Mouse (Mus musculus) stomach, embryonic 16.5 days (tissue): ENCODE results near the gene Rnd3. TPM values are rescaled to one million over a fixed set of nuclear protein-coding genes. Genes with fewer than 3 reads are reported as not detected.

ENCODE experiments used
- ATAC-seq: fragments of 200-750 bp; cut with Nextera tagmentation; 2 replicates; pipeline ENCODE4 v1.8.0; 2017; ENCODE audit warnings: moderate number of reproducible peaks, moderate TSS enrichment; ENCODE audit not compliant: insufficient read depth, low FRiP score
- H3K27ac ChIP-seq: fragments of 300-500 bp; sonication (generic); 2 replicates; pipeline ENCODE4 v1.5.1; 2014; ENCODE audit warnings: low read length
- H3K27me3 ChIP-seq: fragments of 300-500 bp; sonication (generic); 2 replicates; pipeline ENCODE4 v1.6.1; 2014; ENCODE audit warnings: low read length, control low read depth, mixed read lengths; ENCODE audit not compliant: control insufficient read depth, insufficient read depth
- H3K36me3 ChIP-seq: fragments of 300-500 bp; sonication (generic); 2 replicates; pipeline ENCODE4 v1.6.1; 2014; ENCODE audit warnings: low read length; ENCODE audit not compliant: control insufficient read depth, insufficient read depth
- H3K4me1 ChIP-seq: fragments of 300-500 bp; sonication (generic); 2 replicates; pipeline ENCODE4 v1.6.1; 2014; ENCODE audit warnings: low read length, control low read depth, mixed read lengths; ENCODE audit not compliant: control insufficient read depth, insufficient read depth
- H3K4me2 ChIP-seq: fragments of 300-500 bp; sonication (generic); 2 replicates; pipeline ENCODE4 v1.6.1; 2014; ENCODE audit warnings: low read depth, low read length, mixed read lengths
- H3K4me3 ChIP-seq: fragments of 300-500 bp; sonication (generic); replicated peaks from 2 replicates; pipeline ENCODE4 v1.5.1; 2014; ENCODE audit warnings: mild to moderate bottlenecking, low read length
- H3K9ac ChIP-seq: fragments of 300-500 bp; sonication (generic); 2 replicates; pipeline ENCODE4 v1.6.1; 2014; ENCODE audit warnings: low read length
- H3K9me3 ChIP-seq: fragments of 300-500 bp; sonication (generic); replicated peaks from 2 replicates; pipeline ENCODE4 v1.6.1; 2016; ENCODE audit warnings: low read length, control low read depth; ENCODE audit not compliant: control insufficient read depth
- WGBS: fragments of 180-500 bp; shearing (Covaris S2); extraction: QIAGEN DNeasy Blood & Tissue Kit; methylation state at CpG from one replicate; pipeline ENCODE4 v1.1.7; 2014; 5-methylcytosine and 5-hydroxymethylcytosine counted together
- polyA plus RNA-seq: library from polyadenylated mRNA; unstranded; fragments of >200 nt; fragmentation: Nextera tagmentation; extraction: Ambion mirVana; gene quantifications from 2 replicates; pipeline ENCODE4 v1.2.1, GENCODE M21; 2015

The Rnd3 gene
- polyA plus RNA-seq, 1 experiment from 2014 or later, result 68.8 TPM

DNA sequence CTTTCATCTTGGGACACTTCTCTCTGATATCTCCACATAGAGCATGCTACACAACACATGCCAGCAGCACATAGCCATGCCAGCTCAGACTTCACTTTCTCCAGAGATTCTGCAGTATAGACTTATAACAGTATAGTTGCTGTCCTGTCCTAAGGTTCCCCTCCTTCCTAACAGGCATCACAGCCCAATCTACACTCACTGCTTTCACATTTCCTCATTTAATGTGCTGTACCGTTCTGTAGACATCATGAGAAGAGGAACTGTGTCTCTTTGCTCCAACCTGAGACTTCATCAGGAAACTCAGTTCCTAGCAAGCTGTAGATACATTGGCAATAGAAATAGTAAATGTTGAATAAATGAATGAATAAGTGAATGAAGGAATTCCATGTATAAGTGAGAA, 49.7 kb downstream of the Rnd3 start:
- 73% methylated on average over 1 of the region's 1 CpGs for WGBS
- Histone ChIP-seq H3K4me2 (no peak overlapping the region), H3K9ac (no peak overlapping the region)

DNA sequence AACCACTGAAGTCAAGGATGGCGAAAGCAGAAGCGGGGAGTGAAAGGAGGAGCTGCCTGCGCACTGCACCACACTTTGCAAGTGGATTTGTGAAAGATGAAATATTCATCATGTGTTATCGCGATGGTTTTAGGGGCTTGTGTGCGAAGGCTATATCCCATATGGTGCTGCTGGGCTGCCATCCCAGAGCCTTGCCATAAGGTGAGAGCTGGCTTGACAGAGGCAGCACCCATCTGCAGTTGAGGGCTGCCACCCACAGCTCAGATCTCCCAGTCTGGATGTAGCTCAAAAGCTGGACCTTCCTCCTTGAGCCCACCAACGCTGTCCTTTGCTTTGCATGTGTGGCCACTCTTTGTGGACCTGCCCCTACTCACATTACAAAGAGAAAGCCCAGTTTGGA, 58.2 kb downstream of the Rnd3 start:
- H3K4me3 ChIP-seq, result no peak overlapping the region
- no peaks in the 10 kb centered on the region for H3K9me3 ChIP-seq
- no peaks in the 10 kb centered on the region for H3K27me3 ChIP-seq
- WGBS, result 82% methylated on average over 7 of the region's 7 CpGs
- no peaks in the 10 kb centered on the region for H3K36me3 ChIP-seq
- ATAC-seq, result no peak
- H3K4me2 ChIP-seq, result no peak overlapping the region
- H3K9ac ChIP-seq, result no peak overlapping the region
- H3K27ac ChIP-seq, result no peak overlapping the region
- H3K4me1 ChIP-seq, result no peaks in the 10 kb centered on the region

More for the DNA sequence above, 49.7 kb downstream of the Rnd3 start:
- Histone ChIP-seq H3K27ac (no peak overlapping the region), H3K4me3 (no peak overlapping the region), H3K36me3 (no peaks in the 10 kb centered on the region), H3K9me3 (no peaks in the 10 kb centered on the region), H3K4me1 (no peaks in the 10 kb centered on the region), H3K27me3 (no peaks in the 10 kb centered on the region)
- ATAC-seq, result no peak

- Histone ChIP-seq H3K9ac (no peak overlapping the region), H3K4me2 (no peak overlapping the region), H3K27me3 (no peaks in the 10 kb centered on the region), H3K9me3 (no peaks in the 10 kb centered on the region), H3K4me1 (no peaks in the 10 kb centered on the region), H3K36me3 (no peaks in the 10 kb centered on the region), H3K4me3 (no peak overlapping the region), H3K27ac (no peak overlapping the region)
- no peak for ATAC-seq
- WGBS, result 36% methylated on average over 8 of the region's 8 CpGs
These were observed 58.9 kb downstream of the Rnd3 start for GRCm38 (mm10) chr2:51090049-51090448.

GRCm38 (mm10) chr2:51088843-51089573, 59.9 kb downstream of the Rnd3 start:
- ATAC-seq, result no peak
- no peak overlapping the region for H3K4me3 ChIP-seq
- no peaks in the 10 kb centered on the region for H3K27me3 ChIP-seq
- WGBS, result 82% methylated on average over 11 of the region's 11 CpGs
- no peaks in the 10 kb centered on the region for H3K4me1 ChIP-seq
- no peaks in the 10 kb centered on the region for H3K9me3 ChIP-seq
- no peaks in the 10 kb centered on the region for H3K36me3 ChIP-seq
- H3K9ac ChIP-seq, result no peak overlapping the region
- H3K27ac ChIP-seq, result no peak overlapping the region
- H3K4me2 ChIP-seq, result no peak overlapping the region

GRCm38 (mm10) chr2:51088123-51088453, 60.8 kb downstream of the Rnd3 start:
- no peak overlapping the region for H3K27ac ChIP-seq
- H3K4me1 ChIP-seq, result no peaks in the 10 kb centered on the region
- no peak overlapping the region for H3K4me2 ChIP-seq
- WGBS, result 87% methylated on average over 3 of the region's 3 CpGs
- H3K36me3 ChIP-seq, result no peaks in the 10 kb centered on the region
- H3K4me3 ChIP-seq, result no peak overlapping the region
- H3K9me3 ChIP-seq, result no peaks in the 10 kb centered on the region
- H3K27me3 ChIP-seq, result no peaks in the 10 kb centered on the region
- no peak for ATAC-seq
- H3K9ac ChIP-seq, result no peak overlapping the region

DNA sequence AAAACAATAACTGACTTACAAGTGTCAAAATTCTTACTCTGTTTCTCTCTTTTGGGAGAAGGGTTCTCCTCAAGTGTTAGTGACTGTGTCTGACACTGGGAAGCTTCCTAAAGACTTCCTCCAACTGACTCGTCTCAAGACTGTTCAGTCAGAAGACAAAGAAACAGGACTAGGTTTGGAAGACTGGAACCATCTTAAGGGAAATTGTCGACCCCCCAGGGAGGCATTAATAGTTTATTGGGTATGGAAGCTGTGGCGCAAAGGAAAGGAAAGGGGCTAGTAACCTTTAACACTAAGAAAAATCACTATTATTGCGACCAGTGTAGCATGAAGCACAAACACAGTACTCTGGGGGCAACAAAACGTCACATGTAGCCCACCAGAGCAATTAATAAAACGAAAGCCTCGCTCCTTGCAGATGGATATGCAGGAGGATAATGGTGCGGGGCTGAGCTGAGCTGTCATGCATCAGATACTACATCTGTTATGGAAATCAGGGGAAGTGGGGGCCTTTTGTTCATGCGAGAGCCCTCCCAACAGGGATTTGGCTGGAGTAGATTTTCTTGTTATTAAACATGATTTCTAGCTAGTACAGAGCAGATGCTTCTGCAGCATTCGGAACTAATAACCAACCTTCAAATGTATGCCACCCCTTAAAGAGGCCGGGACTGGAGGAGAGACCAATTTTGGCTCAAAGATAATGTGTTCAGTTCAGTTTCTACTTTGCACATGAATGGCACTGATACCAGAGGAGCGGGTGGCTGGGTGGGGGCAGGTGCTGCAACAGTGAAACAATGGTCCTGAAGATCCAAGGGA, 61.4 kb downstream of the Rnd3 start:
- H3K27ac ChIP-seq, result no peak overlapping the region
- no peaks in the 10 kb centered on the region for H3K9me3 ChIP-seq
- H3K4me1 ChIP-seq, result no peaks in the 10 kb centered on the region
- H3K9ac ChIP-seq, result no peak overlapping the region
- H3K4me2 ChIP-seq, result no peak overlapping the region
- no peak for ATAC-seq
- no peak overlapping the region for H3K4me3 ChIP-seq
- 65% methylated on average over 12 of the region's 12 CpGs for WGBS
- H3K36me3 ChIP-seq, result no peaks in the 10 kb centered on the region
- H3K27me3 ChIP-seq, result no peaks in the 10 kb centered on the region

GRCm38 (mm10) chr2:51085155-51085554, 63.8 kb downstream of the Rnd3 start:
- H3K36me3 ChIP-seq, result no peaks in the 10 kb centered on the region
- WGBS, result 90% methylated on average over 11 of the region's 11 CpGs
- H3K4me2 ChIP-seq, result no peak overlapping the region
- H3K4me1 ChIP-seq, result no peaks in the 10 kb centered on the region
- H3K9ac ChIP-seq, result no peak overlapping the region
- no peak for ATAC-seq
- no peak overlapping the region for H3K27ac ChIP-seq
- no peak overlapping the region for H3K4me3 ChIP-seq
- H3K9me3 ChIP-seq, result no peaks in the 10 kb centered on the region
- H3K27me3 ChIP-seq, result no peaks in the 10 kb centered on the region

DNA sequence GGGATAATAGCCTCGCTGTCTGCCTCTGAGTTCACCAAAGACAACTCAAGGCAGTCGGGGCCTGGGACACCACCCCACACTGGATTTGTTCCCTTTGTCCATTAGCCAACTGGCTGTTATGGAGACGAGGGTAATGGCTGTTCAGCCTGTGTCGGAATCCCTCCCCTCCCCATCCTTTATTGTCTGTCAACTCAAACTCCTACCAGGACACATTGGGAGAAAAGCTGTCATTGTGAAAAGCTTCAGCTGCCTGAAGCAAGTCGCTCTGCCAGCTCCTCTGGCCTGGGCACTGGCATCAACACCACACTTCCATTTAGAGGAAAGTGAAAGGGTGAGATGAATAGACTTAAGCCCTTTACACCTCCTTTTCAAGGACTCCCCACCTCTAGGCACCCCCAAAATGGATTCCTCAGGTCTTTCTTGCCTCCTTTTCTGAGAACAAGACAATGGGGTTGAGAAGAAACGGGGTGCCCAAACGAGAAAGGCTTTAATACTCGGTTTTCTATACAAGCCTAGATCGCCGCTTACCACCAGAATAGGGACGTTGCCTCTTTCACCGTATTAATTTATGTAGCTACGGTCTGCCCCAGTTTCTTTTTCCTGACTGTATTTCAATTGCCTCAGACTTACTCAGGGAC, 66.1 kb downstream of the Rnd3 start:
- no peak overlapping the region for H3K9ac ChIP-seq
- H3K9me3 ChIP-seq, result no peaks in the 10 kb centered on the region
- no peak overlapping the region for H3K4me2 ChIP-seq
- H3K4me3 ChIP-seq, result no peak overlapping the region
- H3K36me3 ChIP-seq, result no peaks in the 10 kb centered on the region
- H3K27me3 ChIP-seq, result no peaks in the 10 kb centered on the region
- H3K27ac ChIP-seq, result no peak overlapping the region
- 80% methylated on average over 13 of the region's 13 CpGs for WGBS
- ATAC-seq, result no peak
- no peaks in the 10 kb centered on the region for H3K4me1 ChIP-seq
